ENCODE assay signal across 7 mouse cellular contexts in genomic region chr9:65523611-65524364, GRCm38 (mm10). TPM values are rescaled to one million over a fixed set of nuclear protein-coding genes. Genes with fewer than 3 reads are reported as not detected.
DNase-seq lines count a peak whose midpoint lies in the region; ATAC-seq lines count a peak whose summit lies in the region.

No protein-coding gene starts in this region.

- no peaks in the 10 kb centered on the region for H3K9me3 ChIP-seq in intestine, embryonic 15.5 days

- whole genome bisulfite sequencing in intestine, embryonic 15.5 days, result 25% methylated on average over 14 of the region's 14 CpGs

- peaks cover 9% of the 10 kb centered on the region for H3K4me1 ChIP-seq in intestine, embryonic 15.5 days (replicated peaks)

- H3K36me3 ChIP-seq in intestine, embryonic 15.5 days, result no peaks in the 10 kb centered on the region

- DNase-seq in adrenal gland, adult 2 months, result peak; percentile 87
- DNase-seq in embryo, embryonic 11 days, result peak; percentile 92
- peak; percentile 71 to 83 for DNase-seq in gastrocnemius, postnatal 36 days
- peak; percentile 82 to 86 for DNase-seq in left cerebral cortex, postnatal 14 days (ENCODE audit: low spot score in 2 of 2)
- peak; percentile 83 for DNase-seq in mesoderm, embryonic 11.5 days (ENCODE audit: low read depth, low spot score)
- DNase-seq in right cerebral cortex, postnatal 36 days (ENCODE audit: low spot score in 2 of 2), result peak; percentile 58 to 72

- peak overlapping the region; percentile 36 for H3K4me2 ChIP-seq in intestine, embryonic 15.5 days (replicated peaks)

- H3K27ac ChIP-seq in intestine, embryonic 15.5 days, result no peak overlapping the region

- ATAC-seq in intestine, embryonic 15.5 days, result peak; percentile 85

- no peak overlapping the region for H3K4me3 ChIP-seq in intestine, embryonic 15.5 days (replicated peaks)

- H3K9ac ChIP-seq in intestine, embryonic 15.5 days, result no peak overlapping the region

- H3K27me3 ChIP-seq in intestine, embryonic 15.5 days (replicated peaks), result peaks cover 4% of the 10 kb centered on the region; the same call in 1 of the 2 replicates

- intact Hi-C loops in gastrocnemius, postnatal 36 days (cut with DNase I), result loop anchor here (1.0 to 5.0 kb wide), 2 partner anchors 58 to 139 kb away; no protein-coding TSS in a partner anchor
- intact Hi-C loops in left cerebral cortex, postnatal 14 days (cut with DNase I), result loop anchor here (2.0 kb wide), 1 partner anchor 57 kb away; the partner anchor contains the start of gene Plekho2

RNA-seq across cellular contexts. Expression of gene Ankdd1a, which starts 3.8 kb away (rescaled TPM):
- 1 to 10 TPM in 1 of 2 experiments, under 1 TPM in 1; 0.32 to 3.3 TPM for total RNA-seq in adrenal gland, adult 2 months (2021)
- polyA plus RNA-seq in adrenal gland, adult 2 months (2012; rRNA removed), result 0.45 and 0.98 TPM in 2 replicates
- total RNA-seq in gastrocnemius, postnatal 36 days (2021), result not detected
- not detected in 2 replicates for polyA plus RNA-seq in intestine, embryonic 15.5 days (2015; fragmentation: Nextera tagmentation; extraction: Ambion mirVana)
- total RNA-seq in left cerebral cortex, postnatal 14 days (2021), result 1 to 10 TPM; 3.1 TPM

RNA-seq across cellular contexts. Expression of gene Plekho2, which starts 56.1 kb away (rescaled TPM):
- total RNA-seq in adrenal gland, adult 2 months (2021), result 10 to 100 TPM; 49.9 to 61.0 TPM
- 48.8 and 61.6 TPM in 2 replicates for polyA plus RNA-seq in adrenal gland, adult 2 months (2012; rRNA removed)
- total RNA-seq in gastrocnemius, postnatal 36 days (2021), result 1 to 10 TPM; 5.2 to 5.9 TPM
- polyA plus RNA-seq in intestine, embryonic 15.5 days (2015; fragmentation: Nextera tagmentation; extraction: Ambion mirVana), result 11.0 and 11.2 TPM in 2 replicates
- total RNA-seq in left cerebral cortex, postnatal 14 days (2021), result 1 to 10 TPM; 6.5 to 9.6 TPM

Comparison
In these comparisons a context has a peak if more than half of its experiments do, and no peak if none do; other contexts are left out.
1. RNA of gene Plekho2, which starts 56.1 kb away (total RNA-seq): 49.9 to 61.0 TPM in adrenal gland, adult 2 months; 6.5 to 9.6 TPM in left cerebral cortex, postnatal 14 days and 5.2 to 5.9 TPM in gastrocnemius, postnatal 36 days; every median in the first group is over 4 times any median in the second.
2. Peak in every context shown above with its lines, with median percentiles within 50 percentile points of each other: DNase-seq.